Mouse (Mus musculus): ENCODE results near the gene Mum1. TPM values are rescaled to one million over a fixed set of nuclear protein-coding genes. Genes with fewer than 3 reads are reported as not detected.

Mum1 gene
- total and polyA plus RNA-seq, 2 experiments from 2014 or later: 50.4 to 60.7 TPM

DNA sequence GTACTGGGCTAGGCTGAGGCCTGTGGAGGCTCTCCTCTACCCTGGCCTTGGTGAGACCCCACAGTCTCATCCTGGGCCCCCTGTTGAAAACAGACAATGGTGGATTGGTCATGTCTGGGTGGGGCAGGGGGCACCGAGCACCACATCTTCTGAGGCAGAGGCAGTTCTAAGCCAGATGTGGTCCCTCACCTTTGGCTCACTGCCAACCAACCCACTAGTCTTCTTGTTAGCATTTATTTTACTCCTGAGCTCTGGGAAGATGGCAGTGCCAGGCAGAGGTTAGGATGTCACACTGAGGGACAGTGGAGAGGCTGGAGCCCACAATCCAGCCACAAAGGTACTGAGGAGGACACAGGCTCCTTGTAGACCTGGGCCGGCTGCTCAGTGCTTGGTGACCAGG is 31.7 kb downstream of the Mum1 start:
- H3K9ac ChIP-seq: no peak overlapping the region
- DNase-seq (no peak), ATAC-seq (no peak)
- no peak overlapping the region for H3K4me3 ChIP-seq (ENCODE audit: low read depth, low read length)
- no peaks in the 10 kb centered on the region for H3K27me3 ChIP-seq (ENCODE audit: insufficient read depth, low read length)
- no peaks in the 10 kb centered on the region for H3K9me3 ChIP-seq (ENCODE audit: low read length)
- no peak for TF ChIP-seq CTCF (IDR thresholded peaks at IDR 0.05; ENCODE audit: low read depth)
- 0 out of 2 replicates have a peak, but pooled peaks cover 8% of the 10 kb centered on the region for H3K4me1 ChIP-seq (ENCODE audit: insufficient read depth)
- H3K4me2 ChIP-seq (ENCODE audit: low read depth): no peak overlapping the region
- WGBS: 83% methylated on average over 2 of the region's 2 CpGs
- H3K36me3 ChIP-seq (ENCODE audit: insufficient read depth): peaks cover 47% of the 10 kb centered on the region
- no peak overlapping the region for H3K27ac ChIP-seq (ENCODE audit: low read depth, low read length)

DNA sequence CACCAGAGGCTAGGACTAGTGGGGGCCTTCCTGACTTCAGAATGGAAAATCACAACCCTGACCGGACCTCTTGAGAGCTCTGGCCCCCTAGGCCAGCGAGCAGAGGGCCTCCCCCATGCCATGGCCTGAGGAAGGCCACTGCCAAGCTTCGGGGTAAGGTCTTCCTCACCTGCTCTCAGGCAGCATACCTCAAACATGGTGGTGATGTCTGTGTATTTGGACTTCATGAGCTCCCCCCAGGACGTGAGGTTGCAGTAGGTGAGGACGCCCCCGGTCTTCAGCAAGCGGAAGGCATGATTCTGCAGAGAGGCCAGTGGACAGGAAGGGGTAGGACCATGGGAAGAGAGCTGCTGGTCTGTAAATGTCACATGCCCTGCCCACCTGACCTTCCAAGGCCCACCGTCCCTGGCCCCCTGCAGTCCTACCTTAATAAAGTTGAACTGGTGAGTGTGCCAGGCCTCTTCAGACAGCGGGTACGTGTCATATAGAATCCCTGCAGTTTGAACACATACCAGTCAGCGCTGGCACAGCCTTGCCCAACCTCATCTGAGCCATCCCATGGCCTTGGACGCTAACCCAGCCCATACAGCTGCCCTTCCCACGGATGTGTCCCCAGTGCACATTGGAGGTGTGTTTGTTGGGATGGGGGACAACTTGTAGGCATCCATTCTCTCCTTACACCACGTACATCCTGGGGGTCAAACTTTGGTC is 32.7 kb downstream of the Mum1 start:
- H3K9ac ChIP-seq: no peak overlapping the region
- 94% methylated on average over 14 of the region's 14 CpGs for WGBS
- H3K4me1 ChIP-seq (ENCODE audit: insufficient read depth): 0 out of 2 replicates have a peak, but pooled peaks cover 8% of the 10 kb centered on the region
- H3K27me3 ChIP-seq (ENCODE audit: insufficient read depth, low read length): no peaks in the 10 kb centered on the region
- no peaks in the 10 kb centered on the region for H3K9me3 ChIP-seq (ENCODE audit: low read length)
- DNase-seq (no peak), ATAC-seq (no peak)
- no peak overlapping the region for H3K27ac ChIP-seq (ENCODE audit: low read depth, low read length)
- H3K4me3 ChIP-seq (ENCODE audit: low read depth, low read length): no peak overlapping the region
- peaks cover 38% of the 10 kb centered on the region for H3K36me3 ChIP-seq (ENCODE audit: insufficient read depth)
- TF ChIP-seq CTCF (IDR thresholded peaks at IDR 0.05; ENCODE audit: low read depth): no peak
- H3K4me2 ChIP-seq (ENCODE audit: low read depth): no peak overlapping the region

DNA sequence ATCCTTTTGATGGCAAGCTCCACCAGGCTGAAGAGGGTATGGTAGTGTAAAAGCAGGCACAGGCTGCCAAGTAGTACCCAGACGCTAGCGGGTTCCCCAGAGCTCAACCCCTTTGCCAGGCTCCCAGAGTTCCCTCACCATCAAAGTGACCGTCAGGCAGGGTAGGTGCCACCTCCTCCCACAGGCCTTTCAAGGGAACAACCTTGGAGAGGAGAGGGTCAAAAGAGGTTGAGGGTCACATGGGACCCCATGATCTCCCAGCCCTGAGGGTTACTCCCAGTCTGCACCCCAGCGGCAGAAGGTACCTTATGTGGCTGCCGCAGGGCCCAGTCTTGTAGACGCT is 33.2 kb downstream of the Mum1 start:
- Histone ChIP-seq H3K4me3 (ENCODE audit: low read depth, low read length) (no peak overlapping the region), H3K9me3 (ENCODE audit: low read length) (no peaks in the 10 kb centered on the region), H3K9ac (no peak overlapping the region), H3K4me2 (ENCODE audit: low read depth) (peak overlapping the region; percentile 79; the same call in 1 of the 2 replicates), H3K27ac (ENCODE audit: low read depth, low read length) (no peak overlapping the region), H3K36me3 (ENCODE audit: insufficient read depth) (peaks cover 33% of the 10 kb centered on the region), H3K4me1 (ENCODE audit: insufficient read depth) (0 out of 2 replicates have a peak, but pooled peaks cover 8% of the 10 kb centered on the region), H3K27me3 (ENCODE audit: insufficient read depth, low read length) (no peaks in the 10 kb centered on the region)
- ATAC-seq: no peak
- DNase-seq: no peak
- 65% methylated on average over 6 of the region's 6 CpGs for WGBS
- TF ChIP-seq CTCF (IDR thresholded peaks at IDR 0.05; ENCODE audit: low read depth): no peak

DNA sequence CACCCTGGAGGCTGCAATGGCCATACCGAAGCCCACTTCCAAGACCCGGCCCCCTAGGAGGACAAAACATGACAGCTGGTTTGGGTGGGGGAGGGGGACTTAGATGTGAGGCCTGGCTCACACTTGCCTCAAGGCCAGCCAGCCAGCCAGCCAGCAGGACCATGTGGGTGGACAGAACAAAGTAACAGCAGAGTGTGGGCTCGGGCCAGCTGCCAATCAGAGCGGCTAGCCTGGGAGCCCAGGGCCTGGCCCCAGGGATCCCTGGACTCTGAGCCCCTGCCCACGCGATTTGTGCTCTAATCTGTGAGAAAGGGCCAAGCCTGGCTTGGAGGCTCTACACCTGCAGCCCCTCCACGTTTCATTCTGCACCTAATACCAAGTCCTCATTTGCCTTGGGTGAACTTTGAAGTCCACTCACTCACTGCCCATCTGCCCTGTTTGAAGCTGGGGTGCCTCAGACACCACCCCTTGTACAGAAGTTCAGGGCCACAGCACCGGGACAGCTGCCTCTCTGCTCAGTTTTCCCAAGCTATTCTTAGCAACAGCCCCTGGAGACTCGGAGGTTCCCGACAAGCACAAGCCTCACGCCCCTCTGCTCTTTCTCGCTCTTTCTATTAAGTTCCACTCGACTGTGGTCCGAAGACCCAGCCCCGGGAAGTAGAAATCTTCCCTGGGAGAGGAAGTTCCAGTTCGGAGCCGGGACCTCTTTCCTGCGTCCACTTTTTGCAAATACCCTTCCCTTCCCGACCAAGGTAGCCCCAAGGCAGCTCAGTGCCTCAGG is 33.8 kb downstream of the Mum1 start:
- 6% methylated on average over 19 of the region's 19 CpGs for WGBS
- Histone ChIP-seq H3K36me3 (ENCODE audit: insufficient read depth) (peaks cover 26% of the 10 kb centered on the region), H3K27me3 (ENCODE audit: insufficient read depth, low read length) (no peaks in the 10 kb centered on the region), H3K9me3 (ENCODE audit: low read length) (no peaks in the 10 kb centered on the region), H3K9ac (peak overlapping the region; percentile 47), H3K27ac (ENCODE audit: low read depth, low read length) (peak overlapping the region; percentile 79), H3K4me1 (ENCODE audit: insufficient read depth) (0 out of 2 replicates have a peak, but pooled peaks cover 8% of the 10 kb centered on the region), H3K4me2 (ENCODE audit: low read depth) (peak overlapping the region; percentile 79), H3K4me3 (ENCODE audit: low read depth, low read length) (peak overlapping the region; percentile 40)
- no peak for ATAC-seq
- TF ChIP-seq CTCF (IDR thresholded peaks at IDR 0.05; ENCODE audit: low read depth): no peak
- DNase-seq: peak; percentile 42

DNA sequence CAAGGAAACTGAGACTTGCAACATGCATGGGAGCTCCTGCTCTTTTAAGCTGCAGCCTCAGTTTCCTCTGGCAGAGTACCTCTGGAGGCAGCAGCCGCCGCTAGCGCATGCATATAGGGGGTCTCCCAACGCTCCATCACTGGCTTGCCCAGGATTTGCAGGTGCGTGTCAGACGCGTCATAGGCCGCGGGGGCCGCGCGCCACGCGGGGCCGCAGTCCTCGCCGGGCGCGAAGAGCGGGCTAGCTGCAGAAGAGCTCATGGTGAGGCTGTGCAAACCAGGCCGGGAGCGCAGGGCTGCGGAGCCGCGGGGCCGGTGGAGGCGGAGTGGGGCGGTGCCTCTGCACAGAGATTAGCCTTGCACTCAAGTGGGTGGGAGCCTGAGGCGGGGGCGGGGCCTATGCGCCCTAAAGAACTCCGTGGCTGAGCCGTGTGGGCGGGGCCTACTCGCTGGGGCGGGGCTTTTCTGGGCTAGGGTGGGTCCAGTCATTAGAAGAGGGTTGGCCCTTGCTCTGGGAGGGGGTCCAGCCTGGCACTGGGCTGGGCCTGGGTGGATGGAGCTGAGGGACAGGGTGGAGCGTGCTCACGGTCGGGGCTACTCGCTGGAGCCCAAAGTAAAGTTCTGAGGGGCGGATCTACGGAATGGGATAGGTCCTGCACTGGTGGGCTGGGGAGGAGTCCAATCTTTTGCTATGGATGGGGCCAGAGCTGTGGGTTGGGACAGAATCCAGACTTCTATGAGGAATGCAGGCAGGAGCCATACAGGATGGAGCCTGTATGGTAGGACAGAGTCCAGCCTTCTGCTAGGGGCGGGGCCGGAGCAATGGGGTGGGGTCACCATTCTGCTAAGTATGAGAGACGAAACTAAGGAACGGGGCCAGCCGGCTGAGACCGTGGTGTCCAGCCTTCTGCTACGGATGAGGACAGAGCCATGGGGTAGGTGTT is 34.7 kb downstream of the Mum1 start, which contains the start of the genes Gamt and Dazap1:
Gamt (minus strand) TSS at position 371 of the 943 bp plus-strand sequence.
Dazap1 (plus strand) TSS at position 845 of the 943 bp plus-strand sequence.
- Histone ChIP-seq H3K4me2 (ENCODE audit: low read depth) (peak within 1 kb of the TSS; percentile 79), H3K27ac (ENCODE audit: low read depth, low read length) (peak within 1 kb of the TSS; percentile 79), H3K9ac (peak within 1 kb of the TSS; percentile 47), H3K4me3 (ENCODE audit: low read depth, low read length) (peak within 1 kb of the TSS; percentile 40), H3K9me3 (ENCODE audit: low read length) (no peaks in the 10 kb centered on the region), H3K36me3 (ENCODE audit: insufficient read depth) (peaks cover 18% of the 10 kb centered on the region), H3K27me3 (ENCODE audit: insufficient read depth, low read length) (no peaks in the 10 kb centered on the region), H3K4me1 (ENCODE audit: insufficient read depth) (peaks cover 8% of the 10 kb centered on the region; the same call in 1 of the 2 replicates)
- peak; percentile 4; the same call in 1 of the 2 replicates for TF ChIP-seq CTCF (IDR thresholded peaks at IDR 0.05; ENCODE audit: low read depth)
- peak; percentile 93 for DNase-seq
- peak; percentile 75 for ATAC-seq
- 1% methylated on average over 45 of the region's 49 CpGs for WGBS

DNA sequence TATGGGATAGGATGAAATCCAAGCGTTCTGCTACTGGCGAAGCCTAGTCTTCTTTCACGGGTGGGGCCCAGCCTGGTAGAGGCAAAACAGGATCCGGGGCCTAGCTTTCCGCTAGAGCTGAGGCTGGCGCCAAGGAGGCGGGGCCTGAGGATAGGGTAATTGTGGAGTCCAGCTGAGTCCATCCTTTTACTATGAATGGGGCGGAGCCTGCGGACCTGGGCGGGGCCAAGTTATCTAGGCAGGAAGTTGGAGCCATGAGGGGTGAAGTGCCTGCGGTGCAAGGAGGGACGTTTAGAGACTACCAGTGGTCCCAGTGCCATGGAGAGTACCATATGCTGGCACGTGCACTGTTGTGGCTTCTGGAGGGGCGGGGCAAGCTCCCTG is 35.3 kb downstream of the Mum1 start:
- Histone ChIP-seq H3K36me3 (ENCODE audit: insufficient read depth) (peaks cover 11% of the 10 kb centered on the region), H3K9me3 (ENCODE audit: low read length) (no peaks in the 10 kb centered on the region), H3K4me2 (ENCODE audit: low read depth) (peak overlapping the region; percentile 79), H3K27me3 (ENCODE audit: insufficient read depth, low read length) (no peaks in the 10 kb centered on the region), H3K9ac (peak overlapping the region; percentile 47), H3K4me1 (ENCODE audit: insufficient read depth) (peaks cover 11% of the 10 kb centered on the region; the same call in 1 of the 2 replicates), H3K27ac (ENCODE audit: low read depth, low read length) (peak overlapping the region; percentile 79), H3K4me3 (ENCODE audit: low read depth, low read length) (peak overlapping the region; percentile 40)
- WGBS: 2% methylated on average over 14 of the region's 14 CpGs
- DNase-seq: peak; percentile 85
- ATAC-seq: peak; percentile 34
- no peak for TF ChIP-seq CTCF (IDR thresholded peaks at IDR 0.05; ENCODE audit: low read depth)

Measured in forebrain, postnatal 0 days (tissue).